Mouse (Mus musculus): ENCODE results near the gene Nek7. TPM values are rescaled to one million over a fixed set of nuclear protein-coding genes. Genes with fewer than 3 reads are reported as not detected.

Gene Nek7
- polyA plus RNA-seq, 1 experiment: 63.3 TPM

DNA sequence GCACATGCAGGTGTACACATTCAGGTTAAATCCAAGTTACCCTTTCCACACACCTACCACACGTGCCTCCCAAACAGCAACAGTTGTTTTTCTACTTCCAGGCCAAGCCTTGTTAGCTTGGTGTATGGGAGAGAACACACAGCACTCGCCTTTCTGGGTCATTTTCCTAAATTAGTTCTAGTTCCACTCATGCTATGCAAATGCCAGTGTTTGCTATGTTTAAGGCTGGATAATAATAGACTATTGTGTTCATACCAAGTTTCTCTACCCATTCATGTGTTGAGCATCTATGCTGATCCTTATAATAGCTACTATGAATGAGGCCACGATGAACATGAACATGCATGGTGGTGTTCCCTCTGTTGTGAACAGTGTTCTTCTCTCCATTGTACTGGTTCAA lies 158.5 kb downstream of the Nek7 start:
- H3K4me3 ChIP-seq (ENCODE audit: insufficient read depth, low read length): no peak overlapping the region
- no peak for TF ChIP-seq CTCF (IDR thresholded peaks at IDR 0.05; ENCODE audit: borderline replicate concordance, insufficient read depth, low read length)
- no peak for TF ChIP-seq POLR2A (IDR thresholded peaks at IDR 0.05; ENCODE audit: low read depth, low read length)
- H3K4me1 ChIP-seq (ENCODE audit: control insufficient read depth, insufficient read depth, low read length): no peaks in the 10 kb centered on the region
- no peak overlapping the region for H3K27ac ChIP-seq (ENCODE audit: insufficient read depth, low read length)

DNA sequence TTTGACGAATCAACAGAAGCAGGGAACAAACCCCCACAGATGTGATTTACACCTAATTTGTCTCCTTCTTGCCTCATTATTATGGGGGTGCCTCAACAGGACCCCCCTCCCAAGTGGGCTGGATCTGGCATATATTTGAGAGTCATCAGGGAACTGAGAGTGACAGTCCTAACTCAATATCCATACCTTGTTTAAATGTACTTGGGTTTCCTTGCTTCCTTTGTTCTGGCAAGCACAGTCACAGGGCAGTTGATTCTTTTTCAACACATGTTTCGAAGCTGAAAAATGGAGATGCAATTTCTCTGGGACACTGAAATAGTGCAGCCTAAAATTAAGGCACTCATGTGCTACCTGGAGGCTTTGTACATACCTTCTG lies 170.5 kb downstream of the Nek7 start:
- no peak overlapping the region for H3K4me3 ChIP-seq (ENCODE audit: insufficient read depth, low read length)
- no peak overlapping the region for H3K27ac ChIP-seq (ENCODE audit: insufficient read depth, low read length)
- TF ChIP-seq POLR2A (IDR thresholded peaks at IDR 0.05; ENCODE audit: low read depth, low read length): no peak
- no peak for TF ChIP-seq CTCF (IDR thresholded peaks at IDR 0.05; ENCODE audit: borderline replicate concordance, insufficient read depth, low read length)
- no peaks in the 10 kb centered on the region for H3K4me1 ChIP-seq (ENCODE audit: control insufficient read depth, insufficient read depth, low read length)

- H3K4me3 ChIP-seq (ENCODE audit: insufficient read depth, low read length): no peak overlapping the region
- H3K4me1 ChIP-seq (ENCODE audit: control insufficient read depth, insufficient read depth, low read length): no peaks in the 10 kb centered on the region
- TF ChIP-seq CTCF (IDR thresholded peaks at IDR 0.05; ENCODE audit: borderline replicate concordance, insufficient read depth, low read length) (no peak), POLR2A (IDR thresholded peaks at IDR 0.05; ENCODE audit: low read depth, low read length) (no peak)
- H3K27ac ChIP-seq (ENCODE audit: insufficient read depth, low read length): no peak overlapping the region
These were observed 171.1 kb downstream of the Nek7 start for GRCm38 (mm10) chr1:138448635-138449475.

- no peak overlapping the region for H3K27ac ChIP-seq (ENCODE audit: insufficient read depth, low read length)
- H3K4me1 ChIP-seq (ENCODE audit: control insufficient read depth, insufficient read depth, low read length): no peaks in the 10 kb centered on the region
- H3K4me3 ChIP-seq (ENCODE audit: insufficient read depth, low read length): no peak overlapping the region
- TF ChIP-seq POLR2A (IDR thresholded peaks at IDR 0.05; ENCODE audit: low read depth, low read length) (no peak), CTCF (IDR thresholded peaks at IDR 0.05; ENCODE audit: borderline replicate concordance, insufficient read depth, low read length) (no peak)
These were observed 173.1 kb downstream of the Nek7 start for GRCm38 (mm10) chr1:138446846-138447245.

Other genes starting within 250 kb of the Nek7 start
- 11.6 and 18.7 TPM in 2 replicates for gene Lhx9, start 228.4 kb upstream of the Nek7 start, polyA plus RNA-seq (2011; ENCODE audit: insufficient read length, low read depth, missing spikeins)
- gene 2310009B15Rik, start 236.7 kb upstream of the Nek7 start, polyA plus RNA-seq (2011; ENCODE audit: insufficient read length, low read depth, missing spikeins): 10.9 and 12.2 TPM in 2 replicates